Mouse (Mus musculus) limb, embryonic 12.5 days (tissue): ENCODE measurements around the gene Atxn10. TPM values are rescaled to one million over a fixed set of nuclear protein-coding genes. Genes with fewer than 3 reads are reported as not detected.

Experiments used
- ATAC-seq: fragments of 200-750 bp; cut with Nextera tagmentation; 2 replicates; pipeline ENCODE4 v1.8.0; 2017; ENCODE audit warnings: low read depth, moderate TSS enrichment; ENCODE audit not compliant: insufficient number of reproducible peaks, insufficient read depth, low FRiP score, low TSS enrichment
- H3K27ac ChIP-seq: fragments of 300-500 bp; sonication (generic); 2 replicates; pipeline ENCODE4 v1.5.1; 2016; ENCODE audit warnings: mild to moderate bottlenecking, moderate library complexity
- H3K27me3 ChIP-seq: fragments of 300-500 bp; sonication (generic); 2 replicates; pipeline ENCODE4 v1.6.1; 2016; ENCODE audit warnings: mild to moderate bottlenecking, moderate library complexity
- H3K36me3 ChIP-seq: fragments of 300-500 bp; sonication (generic); 2 replicates; pipeline ENCODE4 v1.6.1; 2016; ENCODE audit warnings: mild to moderate bottlenecking, moderate library complexity
- H3K4me1 ChIP-seq: fragments of 300-500 bp; sonication (generic); replicated peaks from 2 replicates; pipeline ENCODE4 v1.6.1; 2016
- H3K4me2 ChIP-seq: fragments of 300-500 bp; sonication (generic); 2 replicates; pipeline ENCODE4 v1.6.1; 2016; ENCODE audit warnings: mild to moderate bottlenecking, moderate library complexity
- H3K4me3 ChIP-seq: fragments of 300-500 bp; sonication (generic); replicated peaks from 2 replicates; pipeline ENCODE4 v1.5.1; 2016; ENCODE audit warnings: mild to moderate bottlenecking
- H3K9ac ChIP-seq: fragments of 300-500 bp; sonication (generic); replicated peaks from 2 replicates; pipeline ENCODE4 v1.6.1; 2016; ENCODE audit warnings: mild to moderate bottlenecking, moderate library complexity
- H3K9me3 ChIP-seq: fragments of 300-500 bp; sonication (generic); 2 replicates; pipeline ENCODE4 v1.6.1; 2016; ENCODE audit warnings: mild to moderate bottlenecking, moderate library complexity
- WGBS: fragments of 180-500 bp; shearing (Covaris S2); methylation state at CpG from one replicate; pipeline ENCODE4 v1.1.7; 2016; 5-methylcytosine and 5-hydroxymethylcytosine counted together
- polyA plus RNA-seq: library from polyadenylated mRNA; unstranded; fragments of >200 nt; fragmentation: Nextera tagmentation; extraction: Ambion mirVana; gene quantifications from 2 replicates; pipeline ENCODE4 v1.2.1, GENCODE M21; 2016

Atxn10 gene
- polyA plus RNA-seq, 1 experiment from 2014 or later: 320 TPM

DNA sequence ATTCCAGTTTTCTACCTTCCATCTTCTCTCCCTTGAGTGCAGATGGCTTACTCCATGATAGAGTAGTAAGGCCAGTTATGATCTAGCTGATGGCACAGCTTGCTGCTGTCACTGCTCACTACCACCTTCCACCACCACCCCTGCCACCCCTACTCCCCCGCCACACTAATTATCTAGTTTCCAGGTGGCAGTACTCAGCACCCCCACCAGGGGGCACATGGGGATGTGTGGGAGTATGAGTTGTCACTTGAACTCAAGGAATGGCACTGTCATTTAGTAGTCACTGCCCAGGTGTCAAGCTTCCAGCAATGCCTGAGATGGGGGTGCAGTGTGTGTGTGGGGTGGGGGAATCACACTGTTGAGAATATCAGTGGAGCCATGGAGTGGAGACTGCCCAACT is 141.5 kb downstream of the Atxn10 start:
- no peak overlapping the region for H3K4me2 ChIP-seq
- no peak overlapping the region for H3K4me3 ChIP-seq
- H3K9ac ChIP-seq: no peak overlapping the region
- no peaks in the 10 kb centered on the region for H3K9me3 ChIP-seq
- H3K4me1 ChIP-seq: no peaks in the 10 kb centered on the region; the same call in none of the 2 replicates
- 0 out of 2 replicates have a peak, but pooled peaks cover under 1% of the 10 kb centered on the region for H3K36me3 ChIP-seq
- WGBS: 17% methylated on average over 1 of the region's 1 CpGs
- ATAC-seq: no peak
- H3K27me3 ChIP-seq: peaks cover 38% of the 10 kb centered on the region
- no peak overlapping the region for H3K27ac ChIP-seq

DNA sequence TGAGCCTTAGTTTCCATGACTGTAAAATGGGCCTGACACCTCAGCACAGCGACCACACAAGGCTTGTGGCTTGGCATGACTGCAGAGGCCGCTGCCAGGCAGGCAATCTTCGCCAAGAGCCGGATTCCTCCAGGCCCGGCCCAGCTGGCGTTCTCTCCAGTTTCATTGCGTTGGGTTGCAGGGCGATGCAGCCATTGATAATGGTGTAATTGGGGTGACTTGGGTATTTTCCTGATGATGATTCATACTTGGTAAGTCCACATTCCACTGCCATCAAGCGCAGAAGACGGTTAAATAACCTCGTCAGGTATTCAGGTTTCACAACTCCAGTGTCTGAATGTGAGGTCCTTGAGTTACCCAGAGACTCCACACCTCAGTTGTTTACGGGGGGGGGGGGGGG is 143.3 kb downstream of the Atxn10 start:
- no peak overlapping the region for H3K9ac ChIP-seq
- H3K9me3 ChIP-seq: no peaks in the 10 kb centered on the region
- H3K4me3 ChIP-seq: no peak overlapping the region
- no peak overlapping the region for H3K27ac ChIP-seq
- WGBS: 80% methylated on average over 12 of the region's 12 CpGs
- H3K27me3 ChIP-seq: peaks cover 41% of the 10 kb centered on the region
- no peak overlapping the region for H3K4me2 ChIP-seq
- H3K36me3 ChIP-seq: no peaks in the 10 kb centered on the region
- H3K4me1 ChIP-seq: no peaks in the 10 kb centered on the region; the same call in none of the 2 replicates
- ATAC-seq: no peak

DNA sequence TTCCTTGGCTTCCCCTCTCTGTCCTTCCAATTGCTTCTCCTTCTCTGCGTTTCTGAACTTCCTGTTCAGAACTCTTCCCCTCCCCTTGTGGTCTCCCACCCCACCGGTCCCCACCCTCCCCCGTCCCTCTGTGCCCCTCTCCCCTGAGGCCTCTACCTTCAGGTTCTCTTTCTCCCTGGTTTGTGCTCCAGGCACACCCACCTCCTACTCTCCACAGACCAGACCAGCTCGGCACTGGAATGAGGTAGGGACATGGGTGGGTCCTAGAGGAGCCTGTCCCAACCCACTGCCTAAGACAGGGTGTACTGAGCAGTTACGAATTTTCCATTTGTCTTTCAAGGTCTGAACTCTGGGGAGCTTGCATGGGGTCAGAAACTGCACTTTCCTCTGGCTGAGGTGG is 143.9 kb downstream of the Atxn10 start:
- H3K9ac ChIP-seq: no peak overlapping the region
- H3K27ac ChIP-seq: no peak overlapping the region
- 56% methylated on average over 5 of the region's 5 CpGs for WGBS
- no peaks in the 10 kb centered on the region for H3K36me3 ChIP-seq
- H3K4me1 ChIP-seq: no peaks in the 10 kb centered on the region; the same call in none of the 2 replicates
- H3K27me3 ChIP-seq: peaks cover 41% of the 10 kb centered on the region
- no peak overlapping the region for H3K4me2 ChIP-seq
- no peak for ATAC-seq
- no peak overlapping the region for H3K4me3 ChIP-seq
- H3K9me3 ChIP-seq: no peaks in the 10 kb centered on the region

DNA sequence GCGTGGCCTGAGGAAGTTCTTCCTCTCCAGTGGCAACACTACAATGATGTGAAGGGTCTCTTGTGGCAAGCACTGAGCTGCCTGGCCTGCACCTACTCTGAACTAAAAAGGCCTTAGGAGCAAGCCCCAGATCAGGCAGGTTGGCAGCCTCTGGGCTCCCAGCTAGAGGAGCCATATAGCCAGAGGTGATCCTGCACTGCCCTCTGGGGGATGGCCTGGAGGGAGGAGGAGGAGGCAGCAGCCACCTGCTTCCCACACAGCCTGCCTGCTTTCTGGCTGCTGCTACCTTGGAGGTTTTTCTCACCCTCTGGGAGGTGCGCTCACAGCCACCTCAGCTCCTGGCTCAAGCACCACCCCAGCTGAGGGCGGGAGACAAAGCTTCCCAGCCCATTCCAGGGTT is 144.6 kb downstream of the Atxn10 start:
- Histone ChIP-seq H3K4me1 (no peaks in the 10 kb centered on the region; the same call in none of the 2 replicates), H3K36me3 (no peaks in the 10 kb centered on the region), H3K4me3 (no peak overlapping the region), H3K9ac (no peak overlapping the region), H3K27me3 (peaks cover 41% of the 10 kb centered on the region), H3K4me2 (no peak overlapping the region), H3K9me3 (no peaks in the 10 kb centered on the region), H3K27ac (no peak overlapping the region)
- WGBS: 22% methylated on average over 3 of the region's 3 CpGs
- ATAC-seq: no peak

DNA sequence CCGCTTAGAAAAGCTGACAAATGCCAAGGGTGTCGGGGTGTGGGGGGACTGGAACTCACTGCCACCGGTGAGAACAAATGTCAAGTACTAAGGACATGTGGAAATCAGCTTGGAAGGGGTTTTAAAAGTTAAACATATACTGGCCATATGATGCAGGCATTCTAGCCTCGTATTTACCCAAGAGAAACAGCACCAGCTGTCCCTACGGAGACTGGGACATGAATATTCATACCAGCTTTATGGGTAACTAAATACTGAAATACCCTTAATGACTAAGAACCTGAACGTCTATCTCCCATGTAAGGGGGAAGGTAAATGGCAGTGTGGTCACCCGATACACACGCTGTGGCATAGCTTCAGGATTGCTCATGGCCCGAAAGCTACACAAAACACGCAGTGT is 152.9 kb downstream of the Atxn10 start:
- H3K4me3 ChIP-seq: no peak overlapping the region
- 81% methylated on average over 10 of the region's 10 CpGs for WGBS
- peaks cover 36% of the 10 kb centered on the region for H3K27me3 ChIP-seq
- H3K36me3 ChIP-seq: no peaks in the 10 kb centered on the region
- H3K9ac ChIP-seq: no peak overlapping the region
- H3K4me2 ChIP-seq: no peak overlapping the region
- H3K4me1 ChIP-seq: no peaks in the 10 kb centered on the region
- H3K9me3 ChIP-seq: no peaks in the 10 kb centered on the region
- no peak overlapping the region for H3K27ac ChIP-seq
- no peak for ATAC-seq

DNA sequence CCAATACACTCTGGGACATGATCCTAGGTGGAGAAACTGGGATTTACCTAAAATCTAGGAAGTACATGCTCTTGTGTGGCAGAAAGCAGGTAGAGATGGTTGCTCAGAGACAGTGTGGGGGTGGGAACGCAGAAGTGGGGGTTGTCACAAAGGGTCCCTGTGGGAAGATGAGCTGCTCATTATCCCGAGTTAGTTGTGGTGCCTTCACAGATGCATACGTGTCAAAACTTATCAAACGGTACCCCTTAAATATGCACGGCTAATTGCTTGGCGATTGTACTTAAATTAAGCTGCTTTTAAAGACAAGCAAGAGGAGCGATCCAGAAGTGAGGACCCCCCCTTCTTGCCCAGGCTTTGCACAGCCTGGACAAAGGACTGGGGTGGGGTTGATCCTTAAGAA is 153.7 kb downstream of the Atxn10 start:
- Histone ChIP-seq H3K4me2 (no peak overlapping the region), H3K36me3 (no peaks in the 10 kb centered on the region), H3K9me3 (no peaks in the 10 kb centered on the region), H3K27me3 (peaks cover 44% of the 10 kb centered on the region), H3K4me1 (peaks cover 6% of the 10 kb centered on the region; the same call in 1 of the 2 replicates), H3K9ac (no peak overlapping the region), H3K27ac (no peak overlapping the region), H3K4me3 (no peak overlapping the region)
- ATAC-seq: no peak
- WGBS: 82% methylated on average over 7 of the region's 7 CpGs

DNA sequence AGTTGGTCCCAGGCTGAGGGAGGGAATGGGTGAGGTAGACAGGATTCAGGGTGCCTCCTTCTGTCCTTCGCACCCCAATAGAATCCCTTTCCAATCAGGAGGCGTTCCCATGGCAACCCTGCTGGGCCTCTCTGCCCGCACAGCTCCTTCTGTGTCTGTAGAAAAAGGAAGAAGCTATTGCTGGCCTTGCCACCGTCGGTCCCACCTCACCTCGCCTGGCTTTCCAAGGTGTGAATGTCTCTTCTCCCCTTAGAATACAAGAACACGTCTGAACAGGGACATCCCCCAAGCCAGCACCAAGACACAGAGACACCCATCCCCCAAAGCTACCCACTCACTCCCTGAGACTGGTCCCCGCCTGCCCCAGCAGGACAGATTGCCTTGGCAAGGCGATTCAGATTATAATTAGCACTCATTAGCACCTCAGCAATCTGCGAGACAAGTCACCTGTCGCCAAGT is 158.1 kb downstream of the Atxn10 start:
- Histone ChIP-seq H3K4me2 (no peak overlapping the region), H3K27me3 (peaks cover 77% of the 10 kb centered on the region), H3K4me3 (no peak overlapping the region), H3K9me3 (no peaks in the 10 kb centered on the region), H3K4me1 (peaks cover 8% of the 10 kb centered on the region; the same call in 1 of the 2 replicates), H3K27ac (no peak overlapping the region), H3K9ac (no peak overlapping the region), H3K36me3 (no peaks in the 10 kb centered on the region)
- 6% methylated on average over 11 of the region's 11 CpGs for WGBS
- no peak for ATAC-seq

DNA sequence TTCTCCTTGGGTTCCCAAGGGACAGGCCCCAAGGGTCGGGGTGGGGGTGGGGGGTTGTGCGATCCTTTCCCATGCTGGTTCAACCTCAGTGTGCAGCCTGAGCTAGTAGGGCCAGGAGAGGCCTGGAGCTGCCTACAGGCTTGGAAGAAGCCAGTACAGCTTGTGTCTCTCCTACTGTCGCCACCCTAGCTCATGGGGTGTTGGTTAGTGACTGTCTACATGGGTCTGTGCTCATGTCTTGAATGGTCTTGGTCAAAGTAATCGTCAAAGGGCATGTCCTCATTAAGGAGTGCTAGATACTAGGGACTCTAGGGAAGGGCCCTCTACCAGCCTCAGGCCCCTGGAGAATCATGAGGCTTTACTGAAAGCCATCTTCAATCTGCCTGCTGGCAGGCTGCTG is 161.5 kb downstream of the Atxn10 start:
- 94% methylated on average over 4 of the region's 4 CpGs for WGBS
- no peak overlapping the region for H3K4me3 ChIP-seq
- ATAC-seq: no peak
- H3K36me3 ChIP-seq: no peaks in the 10 kb centered on the region
- H3K4me1 ChIP-seq: peaks cover 8% of the 10 kb centered on the region; the same call in 1 of the 2 replicates
- H3K9ac ChIP-seq: no peak overlapping the region
- H3K9me3 ChIP-seq: no peaks in the 10 kb centered on the region
- H3K4me2 ChIP-seq: no peak overlapping the region
- H3K27me3 ChIP-seq: peaks cover 55% of the 10 kb centered on the region
- no peak overlapping the region for H3K27ac ChIP-seq

DNA sequence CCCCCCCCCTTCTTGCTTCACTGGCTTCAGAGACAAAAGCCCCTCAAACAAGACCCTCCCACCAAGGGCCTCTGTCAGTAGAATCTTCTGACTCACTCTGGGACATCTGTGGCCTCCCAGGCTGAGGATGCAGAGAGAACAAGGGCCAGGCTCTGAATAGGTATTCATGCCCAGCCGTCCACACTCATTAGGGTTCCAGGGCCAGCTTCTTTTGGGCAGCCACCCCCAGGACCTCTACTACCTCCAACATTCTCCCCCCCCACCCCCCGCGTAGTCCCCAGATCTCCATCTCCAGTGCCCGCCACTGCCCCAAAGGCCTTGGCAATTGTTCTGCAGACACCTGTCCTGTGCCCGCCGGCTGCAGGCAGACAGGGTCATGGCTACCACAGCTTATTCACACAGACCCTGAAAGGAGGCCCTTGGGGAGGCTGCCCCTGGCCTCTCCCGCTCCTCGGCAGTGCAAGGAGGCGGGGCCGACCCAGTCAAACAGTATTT is 162.0 kb downstream of the Atxn10 start:
- Histone ChIP-seq H3K4me3 (no peak overlapping the region), H3K4me2 (no peak overlapping the region), H3K27me3 (peaks cover 50% of the 10 kb centered on the region), H3K4me1 (peaks cover 8% of the 10 kb centered on the region; the same call in 1 of the 2 replicates), H3K36me3 (no peaks in the 10 kb centered on the region), H3K9ac (no peak overlapping the region), H3K9me3 (no peaks in the 10 kb centered on the region), H3K27ac (no peak overlapping the region)
- no peak for ATAC-seq
- 68% methylated on average over 10 of the region's 10 CpGs for WGBS

DNA sequence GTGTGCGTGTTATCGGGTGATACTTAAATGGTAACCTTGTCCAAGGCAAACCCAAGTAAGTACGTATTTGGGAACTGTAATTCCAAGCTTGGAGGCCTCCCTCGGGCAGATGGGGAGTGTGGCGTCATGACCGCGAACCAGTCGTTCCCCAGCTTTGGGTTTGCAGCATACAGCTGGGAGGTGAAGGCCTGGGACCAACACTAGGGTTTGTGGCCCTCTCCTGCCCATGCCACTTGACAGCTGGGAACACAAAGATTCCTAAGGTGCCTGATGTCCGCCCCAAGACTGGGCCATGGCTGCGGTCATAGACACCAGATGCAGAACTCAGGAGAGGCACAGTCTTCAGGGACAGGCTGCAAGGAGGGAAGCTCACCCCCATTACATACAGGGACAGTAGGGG is 164.2 kb downstream of the Atxn10 start:
- peaks cover 28% of the 10 kb centered on the region for H3K27me3 ChIP-seq
- peaks cover 2% of the 10 kb centered on the region; the same call in 1 of the 2 replicates for H3K4me1 ChIP-seq
- H3K9me3 ChIP-seq: no peaks in the 10 kb centered on the region
- H3K36me3 ChIP-seq: no peaks in the 10 kb centered on the region
- no peak overlapping the region for H3K27ac ChIP-seq
- H3K4me3 ChIP-seq: no peak overlapping the region
- H3K4me2 ChIP-seq: no peak overlapping the region
- no peak overlapping the region for H3K9ac ChIP-seq
- WGBS: 81% methylated on average over 10 of the region's 10 CpGs
- ATAC-seq: no peak

DNA sequence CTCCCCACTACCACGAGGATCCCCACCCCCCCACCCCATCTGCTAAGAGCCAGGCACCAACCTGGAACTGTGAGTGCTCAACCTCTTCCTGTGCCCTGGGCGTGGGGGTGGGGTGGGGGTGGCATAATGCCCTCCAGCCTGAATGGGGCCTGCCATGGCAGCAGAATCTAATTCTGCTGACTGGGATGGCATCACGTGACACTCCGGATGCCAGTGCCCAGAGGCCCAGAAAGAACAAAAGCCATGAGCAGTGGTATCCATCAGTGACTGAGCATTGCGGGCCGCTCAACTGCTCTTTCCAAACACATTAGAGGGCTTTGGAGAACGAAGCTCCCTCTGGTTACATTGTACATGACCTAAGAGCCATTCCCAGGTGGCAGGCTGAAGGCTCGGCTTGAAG is 167.1 kb downstream of the Atxn10 start, which contains the start of gene 7530416G11Rik:
7530416G11Rik (minus strand) TSS at position 101 of the 400 bp plus-strand sequence.
- Histone ChIP-seq H3K27me3 (0 out of 2 replicates have a peak, but pooled peaks cover 2% of the 10 kb centered on the region), H3K4me3 (no peak within 1 kb of the TSS), H3K27ac (no peak within 1 kb of the TSS), H3K36me3 (no peaks in the 10 kb centered on the region), H3K9ac (no peak within 1 kb of the TSS), H3K4me1 (peaks cover 2% of the 10 kb centered on the region; the same call in 1 of the 2 replicates), H3K4me2 (no peak within 1 kb of the TSS), H3K9me3 (no peaks in the 10 kb centered on the region)
- WGBS: 81% methylated on average over 8 of the region's 8 CpGs
- ATAC-seq: no peak
